Mouse (Mus musculus) hindbrain, embryonic 16.5 days (tissue): ENCODE data around the gene Srsf9. TPM values are rescaled to one million over a fixed set of nuclear protein-coding genes. Genes with fewer than 3 reads are reported as not detected.
A peak's percentile ranks its signal among the peaks of the same experiment; 100 is the strongest.

Source experiments
- ATAC-seq: fragments of 200-750 bp; cut with Nextera tagmentation; 2 replicates; pipeline ENCODE4 v1.8.0; 2017; ENCODE audit warnings: moderate TSS enrichment, moderate library complexity
- H3K27ac ChIP-seq: fragments of 300-500 bp; sonication (generic); 2 replicates; pipeline ENCODE4 v1.5.1; 2014; ENCODE audit warnings: low read depth, mild to moderate bottlenecking, control low read depth, low read length, moderate library complexity
- H3K27me3 ChIP-seq: fragments of 300-500 bp; sonication (generic); replicated peaks from 2 replicates; pipeline ENCODE4 v1.6.1; 2014; ENCODE audit warnings: low read length; ENCODE audit not compliant: control insufficient read depth, insufficient read depth
- H3K36me3 ChIP-seq: fragments of 300-500 bp; sonication (generic); 2 replicates; pipeline ENCODE4 v1.6.1; 2014; ENCODE audit warnings: mild to moderate bottlenecking, low read length, moderate library complexity, mixed read lengths; ENCODE audit not compliant: control insufficient read depth, insufficient read depth
- H3K4me1 ChIP-seq: fragments of 300-500 bp; sonication (generic); 2 replicates; pipeline ENCODE4 v1.6.1; 2014; ENCODE audit warnings: low read depth, low read length; ENCODE audit not compliant: control insufficient read depth, insufficient read depth
- H3K4me2 ChIP-seq: fragments of 300-500 bp; sonication (generic); 2 replicates; pipeline ENCODE4 v1.6.1; 2014; ENCODE audit warnings: mild to moderate bottlenecking, low read length, control low read depth, moderate library complexity
- H3K4me3 ChIP-seq: fragments of 300-500 bp; sonication (generic); 2 replicates; pipeline ENCODE4 v1.5.1; 2014; ENCODE audit warnings: mild to moderate bottlenecking, low read length, control low read depth, moderate library complexity
- H3K9ac ChIP-seq: fragments of 300-500 bp; sonication (generic); 2 replicates; pipeline ENCODE4 v1.6.1; 2014; ENCODE audit warnings: low read depth, mild to moderate bottlenecking, control low read depth, low read length, moderate library complexity
- H3K9me3 ChIP-seq: fragments of 300-500 bp; sonication (generic); 2 replicates; pipeline ENCODE4 v1.6.1; 2014; ENCODE audit warnings: mild to moderate bottlenecking, low read length, moderate library complexity; ENCODE audit not compliant: control insufficient read depth
- WGBS: fragments of 180-500 bp; shearing (Covaris S2); extraction: QIAGEN DNeasy Blood & Tissue Kit; methylation state at CpG from one replicate; pipeline ENCODE4 v1.1.7; 2014; 5-methylcytosine and 5-hydroxymethylcytosine counted together
- polyA plus RNA-seq: library from polyadenylated mRNA; unstranded; fragments of >200 nt; fragmentation: Nextera tagmentation; extraction: Ambion mirVana; gene quantifications from 2 replicates; pipeline ENCODE4 v1.2.1, GENCODE M21; 2015

The Srsf9 gene
- polyA plus RNA-seq, 1 experiment from 2014 or later: 105 TPM

- Histone ChIP-seq H3K4me3 (no peak overlapping the region), H3K9me3 (no peaks in the 10 kb centered on the region), H3K36me3 (no peaks in the 10 kb centered on the region), H3K4me2 (no peak overlapping the region), H3K27ac (peak overlapping the region; percentile 1), H3K4me1 (peaks cover 20% of the 10 kb centered on the region), H3K9ac (no peak overlapping the region), H3K27me3 (no peaks in the 10 kb centered on the region)
- 6% methylated on average over 10 of the region's 10 CpGs for WGBS
- no peak for ATAC-seq
These were observed 9.2 kb upstream of the Srsf9 start for GRCm38 (mm10) chr5:115317645-115318328.

GRCm38 (mm10) chr5:115319004-115319940, 7.7 kb upstream of the Srsf9 start:
- Histone ChIP-seq H3K4me1 (peaks cover 20% of the 10 kb centered on the region), H3K27ac (peak overlapping the region; percentile 71), H3K36me3 (no peaks in the 10 kb centered on the region), H3K27me3 (no peaks in the 10 kb centered on the region), H3K4me2 (peak overlapping the region; percentile 84), H3K4me3 (peak overlapping the region; percentile 43), H3K9me3 (no peaks in the 10 kb centered on the region), H3K9ac (peak overlapping the region; percentile 61)
- ATAC-seq: peak; percentile 77
- 1% methylated on average over 22 of the region's 22 CpGs for WGBS

GRCm38 (mm10) chr5:115326256-115326831, 633 bp upstream of the Srsf9 start:
- peaks cover 20% of the 10 kb centered on the region for H3K4me1 ChIP-seq
- H3K27ac ChIP-seq: peak overlapping the region; percentile 81
- peaks cover 8% of the 10 kb centered on the region; the same call in 1 of the 2 replicates for H3K36me3 ChIP-seq
- H3K27me3 ChIP-seq: no peaks in the 10 kb centered on the region
- H3K4me2 ChIP-seq: peak overlapping the region; percentile 86
- H3K9me3 ChIP-seq: no peaks in the 10 kb centered on the region
- ATAC-seq: peak; percentile 35; the same call in 1 of the 2 replicates
- peak overlapping the region; percentile 83 for H3K4me3 ChIP-seq
- H3K9ac ChIP-seq: peak overlapping the region; percentile 87
- WGBS: 25% methylated on average over 11 of the region's 11 CpGs

GRCm38 (mm10) chr5:115327610-115328548, 902 bp downstream of the Srsf9 start:
- peaks cover 17% of the 10 kb centered on the region for H3K36me3 ChIP-seq
- peak; percentile 37 for ATAC-seq
- peak overlapping the region; percentile 83 for H3K4me3 ChIP-seq
- H3K27ac ChIP-seq: peak overlapping the region; percentile 88
- H3K4me1 ChIP-seq: peaks cover 20% of the 10 kb centered on the region
- H3K27me3 ChIP-seq: no peaks in the 10 kb centered on the region
- H3K9me3 ChIP-seq: no peaks in the 10 kb centered on the region
- peak overlapping the region; percentile 87 for H3K9ac ChIP-seq
- WGBS: under 1% methylated on average over 54 of the region's 55 CpGs
- peak overlapping the region; percentile 69 for H3K4me2 ChIP-seq

GRCm38 (mm10) chr5:115330955-115331354, 4.0 kb downstream of the Srsf9 start:
- H3K9ac ChIP-seq: no peak overlapping the region
- peaks cover 15% of the 10 kb centered on the region for H3K4me1 ChIP-seq
- H3K4me3 ChIP-seq: no peak overlapping the region
- no peak for ATAC-seq
- peaks cover 40% of the 10 kb centered on the region for H3K36me3 ChIP-seq
- H3K4me2 ChIP-seq: no peak overlapping the region
- WGBS: 86% methylated on average over 9 of the region's 9 CpGs
- H3K27ac ChIP-seq: no peak overlapping the region
- H3K27me3 ChIP-seq: no peaks in the 10 kb centered on the region
- H3K9me3 ChIP-seq: no peaks in the 10 kb centered on the region

GRCm38 (mm10) chr5:115333626-115334025, 6.6 kb downstream of the Srsf9 start:
- H3K27me3 ChIP-seq: no peaks in the 10 kb centered on the region
- H3K4me1 ChIP-seq: peaks cover 8% of the 10 kb centered on the region
- H3K9ac ChIP-seq: no peak overlapping the region
- H3K27ac ChIP-seq: no peak overlapping the region
- H3K9me3 ChIP-seq: no peaks in the 10 kb centered on the region
- no peak overlapping the region for H3K4me3 ChIP-seq
- ATAC-seq: no peak
- H3K4me2 ChIP-seq: no peak overlapping the region
- 87% methylated on average over 3 of the region's 3 CpGs for WGBS
- peaks cover 43% of the 10 kb centered on the region for H3K36me3 ChIP-seq

- no peaks in the 10 kb centered on the region for H3K9me3 ChIP-seq
- peak overlapping the region; percentile 37; the same call in 1 of the 2 replicates for H3K9ac ChIP-seq
- peak overlapping the region; percentile 60 for H3K4me2 ChIP-seq
- 36% methylated on average over 7 of the region's 7 CpGs for WGBS
- peaks cover 19% of the 10 kb centered on the region for H3K4me1 ChIP-seq
- H3K36me3 ChIP-seq: peaks cover 30% of the 10 kb centered on the region
- peak overlapping the region; percentile 70 for H3K4me3 ChIP-seq
- no peak for ATAC-seq
- H3K27me3 ChIP-seq: no peaks in the 10 kb centered on the region
- no peak overlapping the region for H3K27ac ChIP-seq
These were observed 13.0 kb downstream of the Srsf9 start for GRCm38 (mm10) chr5:115340007-115340406.

GRCm38 (mm10) chr5:115340577-115341313, 13.8 kb downstream of the Srsf9 start, which contains the start of the genes Gatc and Triap1:
Gene Gatc (minus strand): TSS chr5:115341178.
Gene Triap1 (plus strand): TSS chr5:115341225.
- Histone ChIP-seq H3K36me3 (peaks cover 27% of the 10 kb centered on the region), H3K4me3 (peak within 1 kb of the TSS; percentile 70), H3K27ac (peak within 1 kb of the TSS; percentile 87), H3K27me3 (no peaks in the 10 kb centered on the region), H3K9ac (peak within 1 kb of the TSS; percentile 76), H3K9me3 (no peaks in the 10 kb centered on the region), H3K4me1 (peaks cover 19% of the 10 kb centered on the region), H3K4me2 (peak within 1 kb of the TSS; percentile 60)
- ATAC-seq: peak; percentile 93
- under 1% methylated on average over 48 of the region's 62 CpGs for WGBS
